Mouse (Mus musculus) testis, adult 2 months (tissue): Measurements from ENCODE around the gene Tmem132d. TPM values are rescaled to one million over a fixed set of nuclear protein-coding genes. Genes with fewer than 3 reads are reported as not detected.

Experiments used
- H3K27ac ChIP-seq: fragments of 200-500 bp; 2 replicates; pipeline ENCODE4 v1.5.1; 2012; ENCODE audit warnings: low read depth, low read length; ENCODE audit not compliant: control insufficient read depth, insufficient read depth
- H3K27me3 ChIP-seq: fragments of 200-500 bp; 2 replicates; pipeline ENCODE4 v1.6.1; 2012; ENCODE audit warnings: mild to moderate bottlenecking, low read length, moderate library complexity; ENCODE audit not compliant: control insufficient read depth, insufficient read depth
- H3K36me3 ChIP-seq: fragments of 200-500 bp; 2 replicates; pipeline ENCODE4 v1.6.1; 2012; ENCODE audit warnings: mild to moderate bottlenecking, low read length; ENCODE audit not compliant: control insufficient read depth, insufficient read depth
- H3K4me1 ChIP-seq: fragments of 200-500 bp; 2 replicates; pipeline ENCODE4 v1.6.1; 2012; ENCODE audit warnings: low read length; ENCODE audit not compliant: control insufficient read depth, insufficient read depth
- H3K4me3 ChIP-seq: fragments of 200-500 bp; 2 replicates; pipeline ENCODE4 v1.5.1; 2012; ENCODE audit warnings: low read depth, mild to moderate bottlenecking, low read length, moderate library complexity, mixed read lengths; ENCODE audit not compliant: control insufficient read depth
- CTCF ChIP-seq: fragments of 200-500 bp; IDR thresholded peaks from 2 replicates; pipeline ENCODE4 v1.5.1; 2012; ENCODE audit warnings: low read depth, mild to moderate bottlenecking, inconsistent platforms, low read length, moderate library complexity; ENCODE audit not compliant: control insufficient read depth, insufficient read depth, insufficient replicate concordance
- POLR2A ChIP-seq: fragments of 200-500 bp; IDR thresholded peaks from 2 replicates; pipeline ENCODE4 v1.6.1; 2012; ENCODE audit warnings: low read depth, mild to moderate bottlenecking, inconsistent platforms, low read length, moderate library complexity; ENCODE audit not compliant: control insufficient read depth
- polyA plus RNA-seq: library from polyadenylated mRNA; depleted of rRNA; stranded (reverse); fragments of >200 nt; gene quantifications from 2 replicates; pipeline ENCODE4 v1.2.3, GENCODE M21; 2012

The Tmem132d gene
- polyA plus RNA-seq, 1 experiment = 0.04 TPM

- peaks cover 2% of the 10 kb centered on the region; the same call in 1 of the 2 replicates for H3K4me1 ChIP-seq
These were observed 19.3 kb upstream of the Tmem132d start for GRCm38 (mm10) chr5:128452196-128452595.

GRCm38 (mm10) chr5:128450808-128451207 lies 17.9 kb upstream of the Tmem132d start:
- Histone ChIP-seq H3K4me3 (no peak overlapping the region), H3K27ac (no peak overlapping the region), H3K36me3 (no peaks in the 10 kb centered on the region), H3K4me1 (peaks cover 2% of the 10 kb centered on the region; the same call in 1 of the 2 replicates), H3K27me3 (no peaks in the 10 kb centered on the region)
- TF ChIP-seq POLR2A (no peak), CTCF (peak; percentile 83; the same call in 1 of the 2 replicates)

More at GRCm38 (mm10) chr5:128452196-128452595, 19.3 kb upstream of the Tmem132d start:
- no peaks in the 10 kb centered on the region for H3K27me3 ChIP-seq
- no peaks in the 10 kb centered on the region for H3K36me3 ChIP-seq
- no peak overlapping the region for H3K4me3 ChIP-seq
- H3K27ac ChIP-seq = no peak overlapping the region
- TF ChIP-seq CTCF (no peak), POLR2A (no peak)

GRCm38 (mm10) chr5:128444876-128445275 lies 12.0 kb upstream of the Tmem132d start:
- Histone ChIP-seq H3K27me3 (no peaks in the 10 kb centered on the region; the same call in 1 of the 2 replicates), H3K4me1 (peaks cover 2% of the 10 kb centered on the region; the same call in 1 of the 2 replicates), H3K27ac (no peak overlapping the region), H3K4me3 (no peak overlapping the region), H3K36me3 (no peaks in the 10 kb centered on the region)
- TF ChIP-seq POLR2A (no peak), CTCF (no peak)

GRCm38 (mm10) chr5:128443848-128444247 lies 11.0 kb upstream of the Tmem132d start:
- peaks cover 2% of the 10 kb centered on the region; the same call in 1 of the 2 replicates for H3K4me1 ChIP-seq
- no peaks in the 10 kb centered on the region for H3K36me3 ChIP-seq
- H3K27ac ChIP-seq = no peak overlapping the region
- TF ChIP-seq CTCF = no peak
- no peak for TF ChIP-seq POLR2A
- H3K4me3 ChIP-seq = no peak overlapping the region
- H3K27me3 ChIP-seq = no peaks in the 10 kb centered on the region; the same call in 1 of the 2 replicates

- H3K4me3 ChIP-seq = no peak overlapping the region
- no peak overlapping the region for H3K27ac ChIP-seq
- peaks cover 2% of the 10 kb centered on the region; the same call in 1 of the 2 replicates for H3K4me1 ChIP-seq
- H3K27me3 ChIP-seq = no peaks in the 10 kb centered on the region; the same call in 1 of the 2 replicates
- TF ChIP-seq CTCF = no peak
- H3K36me3 ChIP-seq = no peaks in the 10 kb centered on the region
These were observed 8.2 kb upstream of the Tmem132d start for GRCm38 (mm10) chr5:128441121-128441520.

GRCm38 (mm10) chr5:128439828-128440227 lies 7.0 kb upstream of the Tmem132d start:
- no peak overlapping the region for H3K27ac ChIP-seq
- no peaks in the 10 kb centered on the region for H3K36me3 ChIP-seq
- H3K4me1 ChIP-seq = peaks cover 2% of the 10 kb centered on the region; the same call in 1 of the 2 replicates
- TF ChIP-seq CTCF = peak; percentile 96
- no peak for TF ChIP-seq POLR2A
- no peaks in the 10 kb centered on the region; the same call in 1 of the 2 replicates for H3K27me3 ChIP-seq
- no peak overlapping the region for H3K4me3 ChIP-seq

- TF ChIP-seq POLR2A = no peak
- TF ChIP-seq CTCF = no peak
- H3K4me3 ChIP-seq = no peak overlapping the region
- H3K27ac ChIP-seq = no peak overlapping the region
- H3K27me3 ChIP-seq = no peaks in the 10 kb centered on the region
- peaks cover 1% of the 10 kb centered on the region for H3K4me1 ChIP-seq
- no peaks in the 10 kb centered on the region for H3K36me3 ChIP-seq
These were observed 5.2 kb upstream of the Tmem132d start for GRCm38 (mm10) chr5:128438078-128438477.

- Histone ChIP-seq H3K36me3 (no peaks in the 10 kb centered on the region), H3K27me3 (no peaks in the 10 kb centered on the region; the same call in 1 of the 2 replicates), H3K4me1 (peaks cover 11% of the 10 kb centered on the region), H3K4me3 (no peak overlapping the region), H3K27ac (no peak overlapping the region)
- TF ChIP-seq CTCF (peak; percentile 74; the same call in 1 of the 2 replicates), POLR2A (no peak)
These were observed 4.0 kb upstream of the Tmem132d start for GRCm38 (mm10) chr5:128436909-128437308.
